Mouse (Mus musculus) cerebellum, adult (tissue): ENCODE measurements around the gene Tmcc1.
A peak's percentile ranks its signal among the peaks of the same experiment; 100 is the strongest.
"Not testable (repeated sequence)": the region's sequence is repeated elsewhere in the genome, so short reads cannot be mapped to it uniquely, and the experiment has no call there.

ENCODE experiments used
- ATAC-seq: cut with Nextera tagmentation; 2 replicates; pipeline ENCODE4 v1.9.2; 2017; ENCODE audit warnings: mild to moderate bottlenecking, moderate library complexity, mixed read lengths; ENCODE audit not compliant: insufficient number of reproducible peaks, low FRiP score, low TSS enrichment

Gene Tmcc1

GRCm38 (mm10) chr6:116154854-116155624, 38.2 kb downstream of the Tmcc1 start:
- no peak for ATAC-seq

GRCm38 (mm10) chr6:116147386-116147785, 45.9 kb downstream of the Tmcc1 start:
- no peak for ATAC-seq

GRCm38 (mm10) chr6:116141696-116142095, 51.6 kb downstream of the Tmcc1 start:
- ATAC-seq = no peak

- ATAC-seq = no peak
Observed at GRCm38 (mm10) chr6:116140782-116141181, 52.5 kb downstream of the Tmcc1 start.

GRCm38 (mm10) chr6:116139143-116139856, 54.0 kb downstream of the Tmcc1 start:
- ATAC-seq = no peak

- peak; percentile 74; the same call in 1 of the 2 replicates for ATAC-seq
Observed at GRCm38 (mm10) chr6:116135971-116136632, 57.2 kb downstream of the Tmcc1 start.

- no peak for ATAC-seq
Observed at GRCm38 (mm10) chr6:116133756-116134155, 59.5 kb downstream of the Tmcc1 start.

- no peak for ATAC-seq
Observed at GRCm38 (mm10) chr6:116131771-116132170, 61.5 kb downstream of the Tmcc1 start.

- no peak for ATAC-seq
Observed at GRCm38 (mm10) chr6:116128710-116129109, 64.6 kb downstream of the Tmcc1 start.

GRCm38 (mm10) chr6:116127918-116128443, 65.3 kb downstream of the Tmcc1 start:
- no peak for ATAC-seq

- ATAC-seq = no peak
Observed at GRCm38 (mm10) chr6:116126577-116126976, 66.7 kb downstream of the Tmcc1 start.

- no peak for ATAC-seq
Observed at GRCm38 (mm10) chr6:116122881-116123280, 70.4 kb downstream of the Tmcc1 start.

- peak; percentile 75 for ATAC-seq
Observed at GRCm38 (mm10) chr6:116119669-116120068, 73.6 kb downstream of the Tmcc1 start.

GRCm38 (mm10) chr6:116116634-116117033, 76.7 kb downstream of the Tmcc1 start:
- ATAC-seq = not testable (repeated sequence)

GRCm38 (mm10) chr6:116110588-116110987, 82.7 kb downstream of the Tmcc1 start:
- no peak for ATAC-seq

GRCm38 (mm10) chr6:116107471-116108358, 85.6 kb downstream of the Tmcc1 start:
- peak; percentile 58; the same call in 1 of the 2 replicates for ATAC-seq

GRCm38 (mm10) chr6:116106967-116107470, 86.3 kb downstream of the Tmcc1 start:
- no peak for ATAC-seq

GRCm38 (mm10) chr6:116097579-116097978, 95.7 kb downstream of the Tmcc1 start:
- ATAC-seq = no peak

GRCm38 (mm10) chr6:116089402-116089801, 103.9 kb downstream of the Tmcc1 start:
- no peak for ATAC-seq

- ATAC-seq = no peak
Observed at GRCm38 (mm10) chr6:116086036-116086435, 107.2 kb downstream of the Tmcc1 start.
